Mouse (Mus musculus): ENCODE results near the gene Brd1.
"Not testable (repeated sequence)": the region's sequence is repeated elsewhere in the genome, so short reads cannot be mapped to it uniquely, and the experiment has no call there.

The Brd1 gene

DNA sequence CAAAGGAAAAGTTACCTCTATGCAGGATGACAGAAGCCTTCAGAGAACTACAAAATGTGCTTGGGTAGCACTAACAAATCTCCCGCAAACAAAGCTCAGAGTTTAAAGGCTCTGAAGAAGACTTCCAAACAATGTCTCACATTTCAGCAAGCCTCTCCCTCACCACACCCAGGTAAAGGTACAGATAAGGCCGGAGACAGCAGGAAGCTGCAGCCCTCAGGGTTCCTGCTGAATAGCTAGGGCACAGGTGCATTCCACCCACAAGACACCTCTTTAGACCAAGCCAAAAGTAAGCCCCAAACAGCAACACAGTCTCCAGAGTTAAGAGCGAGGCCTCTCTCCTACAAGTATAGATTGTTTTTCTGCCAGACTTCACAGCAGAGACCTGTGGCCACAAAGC is 3.3 kb downstream of the Brd1 start:
- DNase-seq (ENCODE audit: low spot score) = no peak

DNA sequence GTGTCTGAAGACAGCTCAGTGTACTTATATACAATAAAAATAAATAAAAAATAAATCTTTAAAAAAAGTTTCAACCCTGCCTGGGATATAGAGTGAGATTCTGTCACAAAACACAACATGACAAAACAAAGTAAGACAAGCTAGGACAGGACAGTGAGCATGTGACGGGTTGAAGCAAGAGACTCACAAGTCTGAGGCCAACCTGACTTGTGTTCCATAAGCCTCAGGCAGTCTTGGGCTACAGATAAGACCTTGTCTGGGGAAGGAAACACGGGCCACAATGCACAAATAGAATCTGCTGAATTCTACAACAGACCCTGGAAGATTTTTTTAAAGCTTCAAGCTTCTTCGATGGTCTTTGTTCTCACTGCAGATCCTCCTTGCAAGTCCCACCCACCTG is 6.8 kb downstream of the Brd1 start:
- DNase-seq (ENCODE audit: low spot score) = no peak

GRCm38 (mm10) chr15:88725036-88725435 is 9.0 kb downstream of the Brd1 start:
- no peak for DNase-seq (ENCODE audit: low spot score)

DNA sequence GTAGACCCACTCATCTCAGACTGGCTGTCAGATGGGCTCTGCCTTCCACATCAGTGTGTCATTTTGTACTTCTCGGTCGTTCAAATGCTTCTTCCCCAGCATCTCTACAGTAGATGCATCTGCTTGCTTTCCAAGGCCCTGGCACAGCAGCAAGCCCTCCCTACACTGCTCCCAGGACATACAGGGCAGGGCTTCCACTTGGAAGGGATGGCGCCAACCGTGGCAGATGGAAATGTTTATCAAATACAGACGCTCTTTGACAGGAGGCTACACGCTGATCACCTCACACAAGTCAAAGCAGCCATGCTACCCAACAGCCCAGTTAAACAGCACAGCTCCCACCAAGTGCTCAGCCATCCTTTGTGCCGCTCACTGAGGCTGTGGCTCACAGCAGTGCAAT is 9.7 kb downstream of the Brd1 start:
- DNase-seq (ENCODE audit: low spot score) = no peak

GRCm38 (mm10) chr15:88723205-88723604 is 10.8 kb downstream of the Brd1 start:
- DNase-seq (ENCODE audit: low spot score) = no peak

DNA sequence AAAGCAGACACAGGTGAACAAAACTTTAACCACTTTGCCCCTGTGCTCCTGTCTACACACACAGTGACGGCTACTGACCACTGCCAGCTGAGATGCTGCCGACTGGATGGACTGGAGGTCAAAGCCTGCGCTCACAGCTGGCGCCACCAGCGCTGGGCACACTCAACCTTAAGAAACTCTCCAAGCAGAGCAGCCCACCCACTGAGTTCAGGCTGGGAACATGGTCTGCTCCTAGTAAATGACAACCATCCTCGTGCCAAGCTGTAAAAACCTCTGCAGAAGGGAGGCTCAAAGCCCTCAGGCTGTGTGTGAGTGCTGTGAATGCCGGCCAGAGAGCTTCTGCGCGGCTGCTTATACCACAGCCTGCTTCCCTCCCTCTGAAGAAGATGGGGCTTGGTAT is 16.8 kb downstream of the Brd1 start:
- DNase-seq (ENCODE audit: low spot score) = no peak

DNA sequence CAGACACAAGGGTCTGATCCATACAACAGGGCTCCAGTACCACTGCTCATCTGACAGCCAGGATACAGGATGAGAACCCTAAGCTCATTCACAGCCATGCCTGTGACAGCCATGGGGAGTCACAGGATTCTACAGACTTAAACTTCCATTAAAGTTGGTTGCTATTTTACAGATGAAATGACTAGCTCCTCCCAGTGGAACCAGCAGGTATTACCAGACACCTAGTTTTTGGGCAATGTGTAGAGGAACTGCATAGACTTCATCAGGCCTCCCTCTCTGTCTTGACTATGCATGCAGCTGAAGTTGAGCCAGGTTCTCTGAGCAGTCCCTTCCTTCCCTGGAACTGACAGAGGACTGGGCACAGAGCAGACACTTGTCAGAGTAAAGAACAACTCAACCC is 17.7 kb downstream of the Brd1 start:
- DNase-seq (ENCODE audit: low spot score) = no peak

GRCm38 (mm10) chr15:88714021-88714589 is 19.9 kb downstream of the Brd1 start:
- no peak for DNase-seq (ENCODE audit: low spot score)

GRCm38 (mm10) chr15:88712501-88712900 is 21.5 kb downstream of the Brd1 start:
- DNase-seq (ENCODE audit: low spot score) = no peak

- DNase-seq (ENCODE audit: low spot score) = no peak
These were observed 24.2 kb downstream of the Brd1 start for GRCm38 (mm10) chr15:88709878-88710277.

GRCm38 (mm10) chr15:88708657-88709511 is 25.1 kb downstream of the Brd1 start:
- DNase-seq (ENCODE audit: low spot score) = no peak

- no peak for DNase-seq (ENCODE audit: low spot score)
These were observed 25.8 kb downstream of the Brd1 start for GRCm38 (mm10) chr15:88708204-88708603.

GRCm38 (mm10) chr15:88706987-88707386 is 27.0 kb downstream of the Brd1 start:
- not testable (repeated sequence) for DNase-seq (ENCODE audit: low spot score)

GRCm38 (mm10) chr15:88706320-88706719 is 27.7 kb downstream of the Brd1 start:
- DNase-seq (ENCODE audit: low spot score) = no peak

GRCm38 (mm10) chr15:88704284-88704683 is 29.7 kb downstream of the Brd1 start:
- no peak for DNase-seq (ENCODE audit: low spot score)

GRCm38 (mm10) chr15:88702501-88702900 is 31.5 kb downstream of the Brd1 start:
- DNase-seq (ENCODE audit: low spot score) = no peak

DNA sequence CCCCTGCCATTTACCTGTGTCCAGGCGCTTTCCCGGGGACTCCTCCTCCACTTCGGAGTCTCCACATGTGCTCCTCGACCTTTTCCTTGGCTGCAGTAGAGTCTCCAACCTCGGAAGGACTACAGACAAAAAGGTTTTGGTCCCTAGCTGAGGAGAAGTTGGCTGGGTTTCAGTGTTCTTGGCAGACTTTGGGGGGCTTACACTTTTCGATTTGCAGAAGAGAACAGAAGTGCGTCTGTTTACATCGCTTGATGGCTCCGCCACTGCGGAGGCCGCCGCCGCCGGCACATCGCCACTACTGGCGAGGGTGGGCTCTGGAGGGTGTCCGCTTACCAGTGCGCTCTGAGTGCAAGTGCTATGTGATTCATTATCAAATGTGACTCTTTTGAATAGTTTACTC is 33.3 kb downstream of the Brd1 start:
- no peak for DNase-seq (ENCODE audit: low spot score)

GRCm38 (mm10) chr15:88699508-88699907 is 34.5 kb downstream of the Brd1 start:
- no peak for DNase-seq (ENCODE audit: low spot score)

- DNase-seq (ENCODE audit: low spot score) = no peak
These were observed 36.4 kb downstream of the Brd1 start for GRCm38 (mm10) chr15:88697586-88697985.

- DNase-seq (ENCODE audit: low spot score) = no peak
These were observed 38.0 kb downstream of the Brd1 start for GRCm38 (mm10) chr15:88696055-88696454.

DNA sequence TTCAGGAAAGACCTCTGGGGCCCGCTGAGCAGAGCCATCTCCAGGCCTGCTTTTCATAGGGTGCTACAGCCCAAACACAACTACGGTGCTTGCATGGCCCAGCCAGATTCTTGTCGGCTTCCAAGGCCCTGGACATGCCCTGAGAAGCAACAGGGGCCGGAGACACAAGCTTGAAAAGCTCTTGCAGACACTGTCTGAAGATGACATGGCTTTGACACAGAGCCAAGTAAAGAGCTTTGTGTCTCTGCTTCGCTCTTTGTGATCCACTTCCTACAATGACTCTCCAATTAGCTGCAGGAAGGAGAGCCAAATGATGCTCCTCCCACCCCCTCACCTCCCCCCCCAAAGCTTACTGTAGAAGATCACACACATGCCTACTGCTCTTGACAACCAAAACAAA is 40.0 kb downstream of the Brd1 start:
- no peak for DNase-seq (ENCODE audit: low spot score)

DNA sequence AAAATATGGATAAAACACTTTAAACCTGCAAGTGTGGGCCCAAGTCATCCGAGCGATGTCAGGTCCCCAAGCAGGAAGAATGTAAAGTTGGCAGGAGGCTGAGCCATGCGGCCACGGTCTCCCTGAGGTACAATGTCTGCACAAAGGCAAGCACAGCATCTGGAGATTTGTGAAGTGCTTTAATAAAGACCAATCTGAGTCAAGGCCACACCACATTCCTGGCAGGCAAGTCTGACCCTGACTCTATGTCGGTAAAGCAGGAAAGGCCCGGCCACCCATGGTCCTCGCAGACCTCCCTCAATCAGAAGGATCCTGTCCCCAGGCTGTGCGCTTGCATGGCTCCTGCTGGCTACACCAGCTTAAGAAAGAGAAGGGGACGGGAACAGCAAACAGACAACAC is 41.3 kb downstream of the Brd1 start:
- no peak for DNase-seq (ENCODE audit: low spot score)

GRCm38 (mm10) chr15:88691129-88691528 is 42.9 kb downstream of the Brd1 start:
- no peak for DNase-seq (ENCODE audit: low spot score)

DNA sequence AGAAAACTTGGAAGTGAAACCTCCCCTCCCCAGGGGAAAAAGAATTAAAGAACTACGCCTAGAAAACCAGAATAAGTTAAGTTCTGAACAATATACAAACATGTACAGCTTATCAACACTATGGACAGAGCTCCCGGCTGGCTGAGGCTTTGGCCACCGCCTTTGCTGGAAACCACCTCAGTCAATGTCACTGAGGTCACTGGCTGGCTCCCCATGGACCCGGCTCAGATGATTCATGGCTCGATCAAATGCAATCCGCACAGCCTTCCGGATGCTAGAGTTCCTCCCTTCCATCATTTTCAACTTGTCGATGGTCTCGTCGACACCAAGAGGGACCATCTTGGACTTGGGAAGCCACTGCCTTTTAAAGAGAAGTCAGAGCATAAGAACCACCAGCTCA is 45.9 kb downstream of the Brd1 start:
- no peak for DNase-seq (ENCODE audit: low spot score)
